Mouse (Mus musculus) liver, embryonic 11.5 days (tissue): ENCODE measurements around the gene Paqr6. TPM values are rescaled to one million over a fixed set of nuclear protein-coding genes. Genes with fewer than 3 reads are reported as not detected.
"Not testable (repeated sequence)": the region's sequence is repeated elsewhere in the genome, so short reads cannot be mapped to it uniquely, and the experiment has no call there.

Source experiments
- ATAC-seq: fragments of 200-750 bp; cut with Nextera tagmentation; replicated peaks from 2 replicates; pipeline ENCODE4 v1.8.0; 2017; ENCODE audit warnings: moderate number of reproducible peaks, mild to moderate bottlenecking, moderate TSS enrichment, moderate library complexity; ENCODE audit not compliant: low FRiP score
- DNase-seq: peaks from one replicate; pipeline ENCODE4 v3.0.0-alpha.2; 2017; ENCODE audit warnings: low spot score
- H3K27ac ChIP-seq: fragments of 300-500 bp; sonication (generic); 2 replicates; pipeline ENCODE4 v1.5.1; 2014; ENCODE audit warnings: mild to moderate bottlenecking, low read depth, low read length, control low read depth
- H3K27me3 ChIP-seq: fragments of 300-500 bp; sonication (generic); replicated peaks from 2 replicates; pipeline ENCODE4 v1.6.1; 2014; ENCODE audit warnings: low read length, mixed read lengths; ENCODE audit not compliant: control insufficient read depth, insufficient read depth
- H3K36me3 ChIP-seq: fragments of 300-500 bp; sonication (generic); 2 replicates; pipeline ENCODE4 v1.6.1; 2014; ENCODE audit warnings: mild to moderate bottlenecking, low read length, moderate library complexity, mixed read lengths; ENCODE audit not compliant: control insufficient read depth, insufficient read depth
- H3K4me1 ChIP-seq: fragments of 300-500 bp; sonication (generic); replicated peaks from 2 replicates; pipeline ENCODE4 v1.6.1; 2014; ENCODE audit warnings: low read length, mixed read lengths; ENCODE audit not compliant: control insufficient read depth, insufficient read depth
- H3K4me2 ChIP-seq: fragments of 300-500 bp; sonication (generic); 2 replicates; pipeline ENCODE4 v1.6.1; 2014; ENCODE audit warnings: mild to moderate bottlenecking, control low read depth, moderate library complexity
- H3K4me3 ChIP-seq: fragments of 300-500 bp; sonication (generic); 2 replicates; pipeline ENCODE4 v1.5.1; 2014; ENCODE audit warnings: low read depth, low read length, control low read depth
- H3K9ac ChIP-seq: fragments of 300-500 bp; sonication (generic); 2 replicates; pipeline ENCODE4 v1.6.1; 2014; ENCODE audit warnings: low read depth, low read length, control low read depth
- H3K9me3 ChIP-seq: fragments of 300-500 bp; sonication (generic); 2 replicates; pipeline ENCODE4 v1.6.1; 2016; ENCODE audit warnings: low read length, inconsistent platforms, mixed read lengths; ENCODE audit not compliant: control insufficient read depth
- WGBS: fragments of 180-500 bp; shearing (Covaris S2); extraction: QIAGEN DNeasy Blood & Tissue Kit; methylation state at CpG from one replicate; pipeline ENCODE4 v1.1.7; 2014; 5-methylcytosine and 5-hydroxymethylcytosine counted together
- polyA plus RNA-seq: library from polyadenylated mRNA; unstranded; fragments of >200 nt; fragmentation: Nextera tagmentation; extraction: Ambion mirVana; gene quantifications from 2 replicates; pipeline ENCODE4 v1.2.1, GENCODE M21; 2014

Paqr6 gene
- polyA plus RNA-seq, 1 experiment from 2014 or later: 7.0 TPM

DNA sequence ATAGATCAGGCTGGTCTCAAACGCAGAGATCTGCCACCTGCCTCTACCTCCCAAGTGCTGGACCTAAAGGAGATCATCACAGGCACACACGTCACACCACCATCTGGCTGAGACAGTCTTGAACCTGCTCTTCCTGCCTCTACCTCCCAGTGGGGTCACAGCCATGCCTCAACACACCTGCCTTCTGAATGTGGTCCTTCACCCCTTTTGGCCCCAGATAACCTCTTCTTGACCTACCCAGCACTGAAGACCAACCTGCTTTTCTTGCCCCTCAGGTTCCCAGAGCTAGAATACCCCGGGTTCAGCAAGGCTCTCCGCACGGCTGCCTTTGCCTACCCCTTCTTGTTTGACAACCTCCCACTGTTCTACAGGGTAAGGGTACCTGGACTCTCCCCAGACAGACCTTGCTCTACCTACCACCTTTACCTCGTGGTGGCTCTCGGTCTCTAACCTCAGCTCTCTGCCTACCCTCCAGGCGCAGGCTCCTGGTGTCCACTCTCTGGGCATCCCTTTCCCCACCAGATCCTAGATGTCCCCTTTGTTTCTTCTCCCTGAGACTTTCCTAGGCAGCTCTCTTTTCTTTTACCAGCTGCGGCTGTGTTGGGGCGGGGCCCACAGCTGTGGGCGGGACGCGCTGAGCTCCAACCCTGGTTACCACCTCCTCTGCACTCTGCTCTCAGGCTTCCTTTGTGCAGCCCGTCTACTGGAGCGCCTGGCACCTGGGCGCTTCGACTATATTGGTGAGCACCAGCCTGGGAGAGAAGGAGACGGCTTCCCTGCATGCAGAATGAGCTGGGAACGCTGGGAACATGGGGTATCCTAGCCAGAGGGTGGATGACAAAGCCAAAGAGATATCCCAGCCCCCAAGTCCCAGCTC lies 11.6 kb downstream of the Paqr6 start:
- H3K27me3 ChIP-seq, H3K36me3 ChIP-seq, H3K9ac ChIP-seq, H3K4me3 ChIP-seq, H3K27ac ChIP-seq, H3K9me3 ChIP-seq, H3K4me1 ChIP-seq, DNase-seq: not testable (repeated sequence)
- H3K4me2 ChIP-seq: peak overlapping the region; percentile 31
- peak; percentile 91 for ATAC-seq
- 11% methylated on average over 18 of the region's 19 CpGs for WGBS

DNA sequence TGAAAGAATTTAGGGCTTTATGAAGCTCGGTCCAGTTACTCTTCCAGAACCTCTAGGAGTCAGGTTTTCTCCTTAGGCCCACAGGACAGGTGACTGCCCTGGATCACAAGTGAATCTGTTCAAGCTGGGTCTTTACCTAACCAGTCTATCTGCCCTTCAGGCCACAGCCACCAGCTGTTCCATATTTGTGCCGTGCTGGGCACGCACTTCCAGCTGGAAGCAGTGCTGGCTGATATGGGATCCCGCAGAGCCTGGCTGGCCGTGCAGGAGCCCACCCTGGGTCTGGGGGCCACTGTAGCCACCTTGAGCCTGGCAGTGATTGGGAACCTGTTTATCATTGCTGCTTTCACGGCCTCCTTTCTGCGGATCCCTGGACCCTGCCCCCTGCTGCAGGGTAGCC lies 12.3 kb downstream of the Paqr6 start:
- H3K36me3 ChIP-seq, H3K27ac ChIP-seq, DNase-seq, H3K27me3 ChIP-seq, H3K4me3 ChIP-seq, H3K4me1 ChIP-seq, ATAC-seq, H3K9me3 ChIP-seq, H3K9ac ChIP-seq: not testable (repeated sequence)
- H3K4me2 ChIP-seq: peak overlapping the region; percentile 31; the same call in 1 of the 2 replicates
- 32% methylated on average over 5 of the region's 7 CpGs for WGBS

DNA sequence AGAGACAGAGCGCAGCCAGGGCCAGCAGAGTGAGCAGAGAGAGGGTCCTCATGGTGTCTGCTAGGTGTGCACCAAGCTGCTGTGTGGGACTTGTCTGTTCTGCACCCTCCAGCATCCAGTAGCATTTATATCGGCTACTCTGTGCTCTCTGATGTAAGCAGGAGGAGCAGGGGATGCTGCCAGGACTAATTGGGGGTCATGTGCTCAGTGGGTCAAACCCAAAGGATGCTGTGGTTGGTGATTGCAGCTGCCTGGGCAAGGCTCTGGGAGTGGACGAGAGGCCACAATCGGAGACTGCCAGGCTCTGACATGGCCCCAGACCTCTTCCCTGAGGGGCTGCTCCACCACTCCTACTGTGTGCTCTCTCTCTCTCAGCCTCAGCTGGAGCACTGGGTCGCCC lies 14.2 kb downstream of the Paqr6 start, which contains the start of gene Bglap2:
Bglap2 (minus strand) TSS at position 101 of the 400 bp plus-strand sequence.
- not testable (repeated sequence) for H3K4me2 ChIP-seq

DNA sequence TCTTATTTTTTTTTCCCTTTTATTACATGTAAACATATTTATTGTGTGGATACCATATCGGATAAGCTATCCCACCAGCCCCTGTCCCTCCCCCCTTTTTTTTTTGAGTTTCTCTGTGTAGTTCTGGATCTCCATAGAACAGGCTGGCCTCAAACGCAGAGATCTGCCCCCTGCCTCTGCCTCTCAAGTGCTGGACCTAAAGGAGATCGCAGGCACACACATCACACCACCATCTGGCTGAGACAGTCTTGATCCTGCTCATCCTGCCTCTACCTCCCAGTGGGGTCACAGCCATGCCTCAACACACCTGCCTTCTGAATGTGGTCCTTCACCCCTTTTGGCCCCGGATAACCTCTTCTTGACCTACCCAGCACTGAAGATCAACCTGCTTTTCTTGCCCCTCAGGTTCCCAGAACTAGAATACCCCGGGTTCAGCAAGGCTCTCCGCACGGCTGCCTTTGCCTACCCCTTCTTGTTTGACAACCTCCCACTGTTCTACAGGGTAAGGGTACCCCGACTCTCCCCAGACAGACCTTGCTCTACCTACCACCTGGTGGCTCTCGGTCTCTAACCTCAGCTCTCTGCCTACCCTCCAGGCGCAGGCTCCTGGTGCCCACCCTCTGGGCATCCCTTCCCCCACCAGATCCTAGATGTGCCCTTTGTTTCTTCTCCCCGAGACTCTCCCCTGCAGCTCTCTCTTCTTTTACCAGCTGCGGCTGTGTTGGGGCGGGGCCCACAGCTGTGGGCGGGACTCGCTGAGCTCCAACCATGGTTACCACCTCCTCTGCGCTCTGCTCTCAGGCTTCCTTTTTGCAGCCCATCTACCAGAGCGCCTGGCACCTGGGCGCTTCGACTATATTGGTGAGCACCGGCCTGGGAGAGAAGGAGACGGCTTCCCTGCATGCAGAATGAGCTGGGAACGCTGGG lies 17.3 kb downstream of the Paqr6 start:
- peak overlapping the region; percentile 52 for H3K4me2 ChIP-seq
- not testable (repeated sequence) for H3K4me1 ChIP-seq, H3K9me3 ChIP-seq, H3K36me3 ChIP-seq, H3K27ac ChIP-seq, DNase-seq, H3K27me3 ChIP-seq, H3K9ac ChIP-seq
- H3K4me3 ChIP-seq: 0 out of 2 replicates have a peak overlapping the region, but pooled peaks have one; percentile 20
- WGBS: 12% methylated on average over 17 of the region's 22 CpGs
- ATAC-seq: peak; percentile 79

More for the DNA sequence above, 14.2 kb downstream of the Paqr6 start, which contains the start of gene Bglap2:
- not testable (repeated sequence) for H3K36me3 ChIP-seq, H3K27me3 ChIP-seq, H3K4me1 ChIP-seq, H3K4me3 ChIP-seq, H3K9ac ChIP-seq, ATAC-seq, H3K27ac ChIP-seq, DNase-seq, H3K9me3 ChIP-seq
- 72% methylated on average over 4 of the region's 5 CpGs for whole genome bisulfite sequencing

DNA sequence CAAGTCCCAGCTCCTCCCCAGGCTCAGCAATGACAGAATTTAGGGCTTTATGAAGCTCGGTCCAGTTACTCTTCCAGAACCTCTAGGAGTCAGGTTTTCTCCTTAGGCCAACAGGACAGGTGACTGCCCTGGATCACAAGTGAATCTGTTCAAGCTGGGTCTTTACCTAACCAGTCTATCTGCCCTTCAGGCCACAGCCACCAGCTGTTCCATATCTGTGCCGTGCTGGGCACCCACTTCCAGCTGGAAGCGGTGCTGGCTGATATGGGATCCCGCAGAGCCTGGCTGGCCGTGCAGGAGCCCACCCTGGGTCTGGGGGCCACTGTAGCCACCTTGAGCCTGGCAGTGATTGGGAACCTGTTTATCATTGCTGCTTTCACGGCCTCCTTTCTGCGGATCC lies 18.0 kb downstream of the Paqr6 start:
- H3K36me3 ChIP-seq, H3K4me3 ChIP-seq, H3K27me3 ChIP-seq, H3K9me3 ChIP-seq, ATAC-seq, H3K27ac ChIP-seq, H3K9ac ChIP-seq, DNase-seq, H3K4me1 ChIP-seq: not testable (repeated sequence)
- WGBS: 30% methylated on average over 1 of the region's 7 CpGs
- peak overlapping the region; percentile 52 for H3K4me2 ChIP-seq

DNA sequence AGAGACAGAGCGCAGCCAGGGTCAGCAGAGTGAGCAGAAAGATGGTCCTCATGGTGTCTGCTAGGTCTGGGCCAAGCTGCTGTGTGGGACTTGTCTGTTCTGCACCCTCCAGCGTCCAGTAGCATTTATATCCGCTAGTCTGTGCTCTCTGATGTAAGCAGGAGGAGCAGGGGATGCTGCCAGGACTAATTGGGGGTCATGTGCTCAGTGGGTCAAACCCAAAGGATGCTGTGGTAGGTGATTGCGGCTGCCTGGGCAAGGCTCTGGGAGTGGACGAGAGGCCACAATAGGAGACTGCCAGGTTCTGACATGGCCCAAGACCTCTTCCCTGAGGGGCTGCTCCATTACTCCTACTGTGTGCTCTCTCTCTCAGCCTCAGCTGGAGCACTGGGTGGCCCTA lies 20.0 kb downstream of the Paqr6 start, which contains the start of gene Bglap:
Bglap (minus strand) TSS at position 101 of the 400 bp plus-strand sequence.
- H3K4me2 ChIP-seq: no peak within 1 kb of the TSS
- H3K27me3 ChIP-seq: no peaks in the 10 kb centered on the region
- whole genome bisulfite sequencing: 77% methylated on average over 5 of the region's 5 CpGs
- DNase-seq: no peak
- no peak within 1 kb of the TSS for H3K27ac ChIP-seq
- no peaks in the 10 kb centered on the region for H3K9me3 ChIP-seq
- no peaks in the 10 kb centered on the region for H3K36me3 ChIP-seq
- H3K9ac ChIP-seq: no peak within 1 kb of the TSS
- H3K4me3 ChIP-seq: no peak within 1 kb of the TSS
- no peak for ATAC-seq
- H3K4me1 ChIP-seq: no peaks in the 10 kb centered on the region

DNA sequence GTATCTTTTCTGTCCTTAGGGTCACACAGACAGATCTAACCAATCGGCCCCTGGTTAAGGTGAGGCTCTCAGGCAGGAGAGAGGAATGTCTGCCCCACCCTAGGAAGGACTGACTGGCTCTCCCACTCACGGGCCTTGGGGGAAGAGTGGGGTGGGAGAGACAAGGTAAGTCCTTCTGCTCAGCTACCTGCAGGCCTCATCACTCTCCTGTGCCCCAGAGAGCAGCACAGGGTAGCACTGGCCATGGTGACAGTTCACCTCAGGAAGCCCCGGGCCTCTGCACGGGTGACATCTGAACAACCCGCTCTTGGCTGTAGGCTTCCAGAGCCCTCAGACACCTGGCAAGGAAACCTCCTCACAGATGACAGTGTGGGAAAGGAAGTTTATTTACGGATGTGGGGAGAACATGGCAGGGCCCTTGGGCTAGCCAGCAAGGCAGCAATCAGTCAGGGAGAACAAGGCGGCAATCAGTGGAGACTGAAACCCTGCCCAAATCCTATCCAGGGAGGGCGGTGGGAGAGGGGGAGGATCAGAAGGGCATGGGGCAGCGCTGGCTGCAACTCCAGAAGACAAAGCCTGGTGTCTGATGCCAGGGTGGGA lies 29.5 kb downstream of the Paqr6 start:
- H3K4me3 ChIP-seq: no peak overlapping the region
- H3K27ac ChIP-seq: no peak overlapping the region
- WGBS: 89% methylated on average over 9 of the region's 9 CpGs
- H3K9ac ChIP-seq: no peak overlapping the region
- no peaks in the 10 kb centered on the region for H3K4me1 ChIP-seq
- H3K27me3 ChIP-seq: no peaks in the 10 kb centered on the region
- DNase-seq (no peak), ATAC-seq (no peak)
- no peaks in the 10 kb centered on the region for H3K9me3 ChIP-seq
- H3K4me2 ChIP-seq: no peak overlapping the region
- H3K36me3 ChIP-seq: peaks cover 21% of the 10 kb centered on the region

DNA sequence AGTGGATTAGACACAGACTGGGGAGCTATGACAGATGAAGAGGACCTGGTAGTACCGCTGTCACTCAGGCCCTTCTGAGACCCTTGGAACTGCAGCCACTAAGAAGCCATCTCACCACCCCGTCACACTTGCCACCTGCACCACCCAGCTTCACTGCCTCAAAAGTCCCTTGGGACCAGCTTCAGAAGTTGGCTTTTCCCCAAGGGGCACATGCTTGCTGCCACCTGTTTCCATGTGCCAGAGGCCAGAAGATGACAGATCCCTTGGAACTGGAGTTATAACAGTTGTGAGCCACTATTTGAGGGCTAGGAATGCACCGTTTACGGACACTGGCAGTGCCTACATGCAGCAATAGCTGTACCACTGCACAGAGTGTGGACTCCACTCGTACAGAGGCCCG lies 30.9 kb downstream of the Paqr6 start:
- no peaks in the 10 kb centered on the region for H3K9me3 ChIP-seq
- H3K9ac ChIP-seq: no peak overlapping the region
- no peak overlapping the region for H3K4me3 ChIP-seq
- no peak overlapping the region for H3K4me2 ChIP-seq
- no peaks in the 10 kb centered on the region for H3K27me3 ChIP-seq
- H3K27ac ChIP-seq: no peak overlapping the region
- WGBS: 92% methylated on average over 6 of the region's 6 CpGs
- H3K4me1 ChIP-seq: no peaks in the 10 kb centered on the region
- peaks cover 20% of the 10 kb centered on the region for H3K36me3 ChIP-seq
- no peak for ATAC-seq
- DNase-seq: peak; percentile 29
